Mouse (Mus musculus): ENCODE measurements around the gene Car8. TPM values are rescaled to one million over a fixed set of nuclear protein-coding genes. Genes with fewer than 3 reads are reported as not detected.

Car8 gene
- polyA plus RNA-seq, 1 experiment from 2014 or later, result 5.4 TPM

- no peak overlapping the region for H3K9ac ChIP-seq
- H3K4me2 ChIP-seq, result no peak overlapping the region
- no peak overlapping the region for H3K27ac ChIP-seq (replicated peaks)
- H3K9me3 ChIP-seq (replicated peaks), result no peaks in the 10 kb centered on the region
- ATAC-seq (ENCODE audit: insufficient read depth), result no peak
- WGBS (ENCODE audit: insufficient replicate concordance), result 53% methylated on average over 3 of the region's 3 CpGs
- no peaks in the 10 kb centered on the region for H3K4me1 ChIP-seq (replicated peaks)
- H3K27me3 ChIP-seq, result no peaks in the 10 kb centered on the region
- no peaks in the 10 kb centered on the region for H3K36me3 ChIP-seq (replicated peaks)
- no peak overlapping the region for H3K4me3 ChIP-seq (replicated peaks)
Observed at GRCm38 (mm10) chr4:8229661-8230298, 9.1 kb downstream of the Car8 start.

GRCm38 (mm10) chr4:8218941-8219340 lies 19.9 kb downstream of the Car8 start:
- no peak overlapping the region for H3K27ac ChIP-seq (replicated peaks)
- no peaks in the 10 kb centered on the region for H3K36me3 ChIP-seq (replicated peaks)
- no peak overlapping the region for H3K4me2 ChIP-seq
- no peak overlapping the region for H3K9ac ChIP-seq
- ATAC-seq (ENCODE audit: insufficient read depth), result no peak
- no peaks in the 10 kb centered on the region for H3K9me3 ChIP-seq (replicated peaks)
- no peaks in the 10 kb centered on the region for H3K4me1 ChIP-seq (replicated peaks)
- no peaks in the 10 kb centered on the region for H3K27me3 ChIP-seq
- no peak overlapping the region for H3K4me3 ChIP-seq (replicated peaks)
- WGBS (ENCODE audit: insufficient replicate concordance), result 70% methylated on average over 8 of the region's 8 CpGs

GRCm38 (mm10) chr4:8218004-8218403 lies 20.8 kb downstream of the Car8 start:
- Histone ChIP-seq H3K4me2 (no peak overlapping the region), H3K36me3 (replicated peaks) (no peaks in the 10 kb centered on the region), H3K27me3 (no peaks in the 10 kb centered on the region), H3K9ac (no peak overlapping the region), H3K4me3 (replicated peaks) (no peak overlapping the region), H3K9me3 (replicated peaks) (no peaks in the 10 kb centered on the region), H3K27ac (replicated peaks) (no peak overlapping the region), H3K4me1 (replicated peaks) (no peaks in the 10 kb centered on the region)
- no peak for ATAC-seq (ENCODE audit: insufficient read depth)
- WGBS (ENCODE audit: insufficient replicate concordance), result 22% methylated on average over 3 of the region's 3 CpGs

- Histone ChIP-seq H3K9ac (no peak overlapping the region), H3K27me3 (no peaks in the 10 kb centered on the region), H3K4me3 (replicated peaks) (no peak overlapping the region), H3K9me3 (replicated peaks) (no peaks in the 10 kb centered on the region), H3K27ac (replicated peaks) (no peak overlapping the region), H3K4me2 (no peak overlapping the region), H3K36me3 (replicated peaks) (no peaks in the 10 kb centered on the region), H3K4me1 (replicated peaks) (no peaks in the 10 kb centered on the region)
- WGBS (ENCODE audit: insufficient replicate concordance), result 49% methylated on average over 5 of the region's 5 CpGs
- no peak for ATAC-seq (ENCODE audit: insufficient read depth)
Observed at GRCm38 (mm10) chr4:8217272-8217671, 21.6 kb downstream of the Car8 start.

GRCm38 (mm10) chr4:8216551-8216950 lies 22.3 kb downstream of the Car8 start:
- 51% methylated on average over 6 of the region's 6 CpGs for WGBS (ENCODE audit: insufficient replicate concordance)
- H3K4me2 ChIP-seq, result no peak overlapping the region

DNA sequence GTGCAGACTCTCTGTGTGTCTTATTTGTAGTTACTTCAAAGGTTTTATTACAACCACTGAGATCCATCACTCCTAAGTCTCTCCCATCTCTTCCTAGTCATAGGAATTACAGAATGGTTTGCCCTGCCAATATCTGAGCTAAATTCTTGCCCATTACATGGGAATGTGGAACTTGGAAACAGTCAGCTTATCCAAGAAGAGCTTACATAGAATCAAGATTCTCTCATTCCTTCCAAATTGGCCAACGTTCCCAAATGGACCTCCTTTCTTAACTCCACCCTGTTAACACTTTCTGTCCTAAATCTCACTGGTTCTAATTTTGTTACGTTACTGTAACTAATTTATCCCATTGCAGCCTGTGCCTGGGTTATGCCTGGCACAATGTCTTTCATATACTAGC lies 25.2 kb downstream of the Car8 start:
- ATAC-seq (ENCODE audit: insufficient read depth), result no peak
- Histone ChIP-seq H3K27me3 (no peaks in the 10 kb centered on the region), H3K27ac (replicated peaks) (no peak overlapping the region), H3K36me3 (replicated peaks) (no peaks in the 10 kb centered on the region), H3K9ac (no peak overlapping the region), H3K9me3 (replicated peaks) (no peaks in the 10 kb centered on the region), H3K4me1 (replicated peaks) (no peaks in the 10 kb centered on the region), H3K4me3 (replicated peaks) (no peak overlapping the region), H3K4me2 (no peak overlapping the region)
- WGBS (ENCODE audit: insufficient replicate concordance), result 59% methylated on average over 2 of the region's 2 CpGs

More at GRCm38 (mm10) chr4:8216551-8216950, 22.3 kb downstream of the Car8 start:
- Histone ChIP-seq H3K27ac (replicated peaks) (no peak overlapping the region), H3K36me3 (replicated peaks) (no peaks in the 10 kb centered on the region), H3K9me3 (replicated peaks) (no peaks in the 10 kb centered on the region), H3K4me3 (replicated peaks) (no peak overlapping the region), H3K27me3 (no peaks in the 10 kb centered on the region), H3K9ac (no peak overlapping the region), H3K4me1 (replicated peaks) (no peaks in the 10 kb centered on the region)
- no peak for ATAC-seq (ENCODE audit: insufficient read depth)

- WGBS (ENCODE audit: insufficient replicate concordance), result 50% methylated on average over 8 of the region's 8 CpGs
- Histone ChIP-seq H3K4me1 (replicated peaks) (no peaks in the 10 kb centered on the region), H3K9me3 (replicated peaks) (no peaks in the 10 kb centered on the region), H3K9ac (no peak overlapping the region), H3K36me3 (replicated peaks) (no peaks in the 10 kb centered on the region), H3K4me3 (replicated peaks) (no peak overlapping the region), H3K27me3 (no peaks in the 10 kb centered on the region), H3K4me2 (no peak overlapping the region), H3K27ac (replicated peaks) (no peak overlapping the region)
- no peak for ATAC-seq (ENCODE audit: insufficient read depth)
Observed at GRCm38 (mm10) chr4:8212873-8213569, 25.8 kb downstream of the Car8 start.

- WGBS (ENCODE audit: insufficient replicate concordance), result 64% methylated on average over 2 of the region's 2 CpGs
- Histone ChIP-seq H3K4me2 (no peak overlapping the region), H3K36me3 (replicated peaks) (no peaks in the 10 kb centered on the region), H3K4me3 (replicated peaks) (no peak overlapping the region), H3K9me3 (replicated peaks) (no peaks in the 10 kb centered on the region), H3K27ac (replicated peaks) (no peak overlapping the region), H3K27me3 (no peaks in the 10 kb centered on the region), H3K4me1 (replicated peaks) (no peaks in the 10 kb centered on the region), H3K9ac (no peak overlapping the region)
- ATAC-seq (ENCODE audit: insufficient read depth), result no peak
Observed at GRCm38 (mm10) chr4:8210452-8210851, 28.4 kb downstream of the Car8 start.

DNA sequence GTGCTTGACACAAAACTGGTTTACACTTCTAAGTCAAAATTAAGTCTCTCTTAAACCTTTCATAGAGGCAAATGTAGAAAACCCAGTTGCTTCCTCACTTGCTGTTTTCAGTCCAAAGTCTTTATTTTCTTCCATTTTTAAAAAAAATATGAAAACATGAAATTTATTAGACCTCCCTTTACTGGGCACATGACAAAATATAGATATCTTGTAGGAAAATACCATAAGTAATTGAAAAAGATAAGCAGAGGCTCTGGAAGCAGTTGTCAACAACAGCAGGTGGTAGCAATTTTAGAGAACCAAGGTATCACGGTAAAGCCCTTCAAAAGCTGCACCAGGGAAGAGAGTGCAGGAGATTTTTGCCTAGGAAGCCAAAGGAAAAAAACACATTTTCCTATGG lies 30.9 kb downstream of the Car8 start:
- Histone ChIP-seq H3K4me2 (no peak overlapping the region), H3K9me3 (replicated peaks) (no peaks in the 10 kb centered on the region), H3K9ac (no peak overlapping the region), H3K36me3 (replicated peaks) (no peaks in the 10 kb centered on the region), H3K4me1 (replicated peaks) (no peaks in the 10 kb centered on the region), H3K4me3 (replicated peaks) (no peak overlapping the region), H3K27ac (replicated peaks) (no peak overlapping the region), H3K27me3 (no peaks in the 10 kb centered on the region)
- WGBS (ENCODE audit: insufficient replicate concordance), result 52% methylated on average over 1 of the region's 1 CpGs
- no peak for ATAC-seq (ENCODE audit: insufficient read depth)

GRCm38 (mm10) chr4:8206918-8207573 lies 31.8 kb downstream of the Car8 start:
- H3K4me3 ChIP-seq (replicated peaks), result no peak overlapping the region
- no peaks in the 10 kb centered on the region for H3K9me3 ChIP-seq (replicated peaks)
- no peaks in the 10 kb centered on the region for H3K27me3 ChIP-seq
- no peak overlapping the region for H3K27ac ChIP-seq (replicated peaks)
- ATAC-seq (ENCODE audit: insufficient read depth), result peak; percentile 42; the same call in 1 of the 2 replicates
- no peak overlapping the region for H3K4me2 ChIP-seq
- H3K36me3 ChIP-seq (replicated peaks), result no peaks in the 10 kb centered on the region
- 61% methylated on average over 6 of the region's 6 CpGs for WGBS (ENCODE audit: insufficient replicate concordance)
- no peak overlapping the region for H3K9ac ChIP-seq
- H3K4me1 ChIP-seq (replicated peaks), result no peaks in the 10 kb centered on the region

DNA sequence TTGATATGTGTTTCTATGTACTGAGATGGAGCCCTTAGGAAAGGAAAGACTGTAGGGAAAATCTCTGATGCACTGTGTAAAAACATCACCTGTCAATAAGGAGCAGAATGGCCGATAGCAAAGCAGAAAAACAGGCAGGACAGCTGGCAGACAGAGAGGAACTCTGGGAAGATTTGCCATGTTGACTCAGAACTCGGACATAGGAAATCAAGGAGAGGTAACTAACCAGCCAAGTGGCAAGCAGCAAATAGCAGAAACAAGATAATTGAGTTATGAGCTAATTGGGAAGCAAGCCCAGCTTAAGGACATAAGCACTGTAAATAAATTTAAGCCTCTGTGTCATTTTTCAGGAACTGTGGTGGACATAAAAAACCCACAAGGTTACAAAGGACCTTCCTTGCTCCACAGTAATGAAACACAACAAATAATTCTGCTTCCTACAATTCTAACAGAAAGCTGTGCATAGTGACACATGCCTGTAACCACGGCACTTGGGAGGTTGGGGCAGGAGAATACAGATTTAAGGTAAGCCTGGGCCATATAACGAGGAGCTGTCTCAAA lies 33.7 kb downstream of the Car8 start:
- no peak for ATAC-seq (ENCODE audit: insufficient read depth)

More for the DNA sequence above, 33.7 kb downstream of the Car8 start:
- no peaks in the 10 kb centered on the region for H3K36me3 ChIP-seq (replicated peaks)
- no peaks in the 10 kb centered on the region for H3K9me3 ChIP-seq (replicated peaks)
- H3K27ac ChIP-seq (replicated peaks), result no peak overlapping the region
- H3K4me1 ChIP-seq (replicated peaks), result no peaks in the 10 kb centered on the region
- H3K4me2 ChIP-seq, result no peak overlapping the region
- H3K27me3 ChIP-seq, result no peaks in the 10 kb centered on the region
- H3K4me3 ChIP-seq (replicated peaks), result no peak overlapping the region
- H3K9ac ChIP-seq, result no peak overlapping the region
- 35% methylated on average over 4 of the region's 4 CpGs for WGBS (ENCODE audit: insufficient replicate concordance)

Data from liver, embryonic 15.5 days (tissue).